Mouse (Mus musculus) lung, embryonic 16.5 days (tissue): ENCODE results near the gene Mrps18b. TPM values are rescaled to one million over a fixed set of nuclear protein-coding genes. Genes with fewer than 3 reads are reported as not detected.
A peak's percentile ranks its signal among the peaks of the same experiment; 100 is the strongest.

Experiments
- ATAC-seq: fragments of 200-750 bp; cut with Nextera tagmentation; 2 replicates; pipeline ENCODE4 v1.8.0; 2017; ENCODE audit warnings: low read depth, mild to moderate bottlenecking, moderate library complexity
- H3K27ac ChIP-seq: fragments of 300-500 bp; sonication (generic); 2 replicates; pipeline ENCODE4 v1.5.1; 2014; ENCODE audit warnings: mild to moderate bottlenecking, control low read depth, low read length
- H3K27me3 ChIP-seq: fragments of 300-500 bp; sonication (generic); 2 replicates; pipeline ENCODE4 v1.6.1; 2014; ENCODE audit warnings: low read depth, low read length, mixed read lengths; ENCODE audit not compliant: control insufficient read depth, insufficient read depth
- H3K36me3 ChIP-seq: fragments of 300-500 bp; sonication (generic); 2 replicates; pipeline ENCODE4 v1.6.1; 2014; ENCODE audit warnings: low read length; ENCODE audit not compliant: control insufficient read depth, insufficient read depth
- H3K4me1 ChIP-seq: fragments of 300-500 bp; sonication (generic); replicated peaks from 2 replicates; pipeline ENCODE4 v1.6.1; 2014; ENCODE audit warnings: low read length, mixed read lengths; ENCODE audit not compliant: control insufficient read depth, insufficient read depth
- H3K4me2 ChIP-seq: fragments of 300-500 bp; sonication (generic); 2 replicates; pipeline ENCODE4 v1.6.1; 2014; ENCODE audit warnings: low read depth, low read length, control low read depth
- H3K4me3 ChIP-seq: fragments of 300-500 bp; sonication (generic); 2 replicates; pipeline ENCODE4 v1.5.1; 2014; ENCODE audit warnings: mild to moderate bottlenecking, low read length, control low read depth
- H3K9ac ChIP-seq: fragments of 300-500 bp; sonication (generic); 2 replicates; pipeline ENCODE4 v1.6.1; 2014; ENCODE audit warnings: low read length, control low read depth
- H3K9me3 ChIP-seq: fragments of 300-500 bp; sonication (generic); 2 replicates; pipeline ENCODE4 v1.6.1; 2016; ENCODE audit warnings: low read length; ENCODE audit not compliant: control insufficient read depth
- WGBS: fragments of 180-500 bp; shearing (Covaris S2); extraction: QIAGEN DNeasy Blood & Tissue Kit; methylation state at CpG from one replicate; pipeline ENCODE4 v1.1.7; 2014; 5-methylcytosine and 5-hydroxymethylcytosine counted together
- polyA plus RNA-seq: library from polyadenylated mRNA; unstranded; fragments of >200 nt; fragmentation: Nextera tagmentation; extraction: Ambion mirVana; gene quantifications from 2 replicates; pipeline ENCODE4 v1.2.1, GENCODE M21; 2015

The Mrps18b gene
- polyA plus RNA-seq, 1 experiment from 2014 or later, result 67.5 TPM

GRCm38 (mm10) chr17:35920384-35920783 is 4.2 kb upstream of the Mrps18b start:
- peaks cover 24% of the 10 kb centered on the region for H3K4me1 ChIP-seq
- WGBS, result 43% methylated on average over 1 of the region's 1 CpGs
- H3K27ac ChIP-seq, result peak overlapping the region; percentile 48
- no peaks in the 10 kb centered on the region for H3K27me3 ChIP-seq
- peak overlapping the region; percentile 98; the same call in 1 of the 2 replicates for H3K4me2 ChIP-seq
- peaks cover 24% of the 10 kb centered on the region for H3K36me3 ChIP-seq
- H3K9ac ChIP-seq, result no peak overlapping the region
- no peaks in the 10 kb centered on the region for H3K9me3 ChIP-seq
- ATAC-seq, result no peak
- H3K4me3 ChIP-seq, result no peak overlapping the region

DNA sequence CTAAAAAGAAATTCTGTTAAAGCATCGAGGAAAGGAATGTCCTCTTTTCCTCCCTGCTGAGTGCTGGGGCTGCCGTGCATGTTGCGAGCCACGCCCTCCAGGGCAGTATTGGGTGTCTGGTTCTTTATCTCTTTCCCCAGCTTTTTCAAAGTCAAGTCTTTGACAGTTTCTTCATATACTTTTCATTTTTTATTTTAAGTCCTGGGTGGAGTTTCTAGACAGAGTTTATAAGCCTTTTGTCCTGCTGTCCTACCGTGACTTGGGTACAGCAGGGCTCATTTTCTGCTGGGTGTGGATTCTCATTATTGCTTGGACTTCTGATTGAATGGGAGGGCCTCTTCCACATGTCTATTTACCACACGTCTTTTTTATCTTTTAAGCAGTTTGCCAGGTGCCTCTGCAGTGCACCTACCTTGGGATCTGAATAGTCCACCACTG is 3.7 kb upstream of the Mrps18b start:
- Histone ChIP-seq H3K27ac (peak overlapping the region; percentile 97), H3K27me3 (no peaks in the 10 kb centered on the region), H3K4me2 (peak overlapping the region; percentile 98), H3K4me1 (peaks cover 26% of the 10 kb centered on the region), H3K9ac (peak overlapping the region; percentile 72), H3K4me3 (peak overlapping the region; percentile 85), H3K36me3 (peaks cover 20% of the 10 kb centered on the region), H3K9me3 (no peaks in the 10 kb centered on the region)
- ATAC-seq, result no peak
- 38% methylated on average over 6 of the region's 6 CpGs for WGBS

GRCm38 (mm10) chr17:35919060-35919715 is 3.0 kb upstream of the Mrps18b start:
- peak; percentile 48 for ATAC-seq
- Histone ChIP-seq H3K4me1 (peaks cover 26% of the 10 kb centered on the region), H3K27me3 (no peaks in the 10 kb centered on the region), H3K4me2 (peak overlapping the region; percentile 98), H3K9me3 (no peaks in the 10 kb centered on the region), H3K4me3 (peak overlapping the region; percentile 85), H3K9ac (peak overlapping the region; percentile 72), H3K36me3 (peaks cover 13% of the 10 kb centered on the region), H3K27ac (peak overlapping the region; percentile 97)
- 5% methylated on average over 7 of the region's 7 CpGs for WGBS

GRCm38 (mm10) chr17:35918276-35919059 is 2.3 kb upstream of the Mrps18b start:
- no peaks in the 10 kb centered on the region for H3K27me3 ChIP-seq

DNA sequence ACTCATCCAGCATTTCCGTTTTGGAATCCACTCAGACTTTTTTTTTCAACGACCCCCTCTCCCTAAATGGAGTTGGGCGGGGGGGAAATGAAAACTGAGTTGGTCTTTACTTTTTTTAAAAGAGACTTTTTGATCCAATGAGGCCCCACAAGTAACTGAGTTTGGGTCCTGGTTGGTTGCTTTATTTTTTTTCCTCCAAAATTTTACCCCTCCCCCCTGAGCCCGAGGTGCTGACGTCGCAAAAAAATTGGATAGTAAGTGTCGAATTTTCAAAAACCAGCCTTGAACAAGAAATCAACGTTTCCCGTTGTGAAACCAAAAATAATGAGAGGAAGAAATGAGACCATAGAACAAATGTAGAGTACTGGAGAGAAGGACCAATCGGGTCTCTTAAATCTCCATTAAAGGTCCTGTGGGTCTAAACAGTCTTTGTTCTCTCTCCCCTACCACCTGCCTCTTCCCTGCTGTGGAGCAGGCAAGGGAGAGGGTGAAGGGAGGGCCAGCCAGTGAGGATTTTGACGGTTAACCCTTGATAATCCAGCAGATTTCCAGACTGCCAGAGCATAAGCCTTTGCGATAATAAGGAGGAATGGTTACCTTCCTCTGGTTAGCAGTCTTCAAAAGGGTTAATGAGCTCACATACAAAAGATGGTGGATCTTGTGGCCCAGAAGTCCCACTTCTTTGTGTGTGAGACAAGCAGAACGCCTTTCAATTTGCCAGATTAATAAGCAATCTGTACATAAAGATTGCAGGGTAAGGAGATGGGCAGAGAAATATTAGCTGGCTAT is 1.5 kb upstream of the Mrps18b start:
- Histone ChIP-seq H3K36me3 (peaks cover 10% of the 10 kb centered on the region; the same call in 1 of the 2 replicates), H3K9me3 (no peaks in the 10 kb centered on the region), H3K4me1 (peaks cover 26% of the 10 kb centered on the region), H3K27me3 (no peaks in the 10 kb centered on the region), H3K9ac (peak overlapping the region; percentile 94), H3K4me2 (peak overlapping the region; percentile 98), H3K27ac (peak overlapping the region; percentile 97), H3K4me3 (peak overlapping the region; percentile 85)
- ATAC-seq, result no peak
- WGBS, result 0% methylated on average over 13 of the region's 13 CpGs

More at GRCm38 (mm10) chr17:35918276-35919059, 2.3 kb upstream of the Mrps18b start:
- under 1% methylated on average over 11 of the region's 11 CpGs for WGBS
- Histone ChIP-seq H3K9ac (peak overlapping the region; percentile 94), H3K4me1 (peaks cover 26% of the 10 kb centered on the region), H3K4me2 (peak overlapping the region; percentile 98), H3K36me3 (peaks cover 6% of the 10 kb centered on the region), H3K9me3 (no peaks in the 10 kb centered on the region), H3K4me3 (peak overlapping the region; percentile 85), H3K27ac (peak overlapping the region; percentile 97)
- no peak for ATAC-seq

- Histone ChIP-seq H3K27me3 (no peaks in the 10 kb centered on the region), H3K9me3 (no peaks in the 10 kb centered on the region), H3K36me3 (peaks cover 10% of the 10 kb centered on the region; the same call in 1 of the 2 replicates), H3K4me1 (peaks cover 26% of the 10 kb centered on the region), H3K27ac (peak overlapping the region; percentile 97), H3K9ac (peak overlapping the region; percentile 94), H3K4me2 (peak overlapping the region; percentile 98), H3K4me3 (peak overlapping the region; percentile 85)
- ATAC-seq, result no peak
- under 1% methylated on average over 8 of the region's 8 CpGs for WGBS
Measured at GRCm38 (mm10) chr17:35917143-35917462, 914 bp upstream of the Mrps18b start.

DNA sequence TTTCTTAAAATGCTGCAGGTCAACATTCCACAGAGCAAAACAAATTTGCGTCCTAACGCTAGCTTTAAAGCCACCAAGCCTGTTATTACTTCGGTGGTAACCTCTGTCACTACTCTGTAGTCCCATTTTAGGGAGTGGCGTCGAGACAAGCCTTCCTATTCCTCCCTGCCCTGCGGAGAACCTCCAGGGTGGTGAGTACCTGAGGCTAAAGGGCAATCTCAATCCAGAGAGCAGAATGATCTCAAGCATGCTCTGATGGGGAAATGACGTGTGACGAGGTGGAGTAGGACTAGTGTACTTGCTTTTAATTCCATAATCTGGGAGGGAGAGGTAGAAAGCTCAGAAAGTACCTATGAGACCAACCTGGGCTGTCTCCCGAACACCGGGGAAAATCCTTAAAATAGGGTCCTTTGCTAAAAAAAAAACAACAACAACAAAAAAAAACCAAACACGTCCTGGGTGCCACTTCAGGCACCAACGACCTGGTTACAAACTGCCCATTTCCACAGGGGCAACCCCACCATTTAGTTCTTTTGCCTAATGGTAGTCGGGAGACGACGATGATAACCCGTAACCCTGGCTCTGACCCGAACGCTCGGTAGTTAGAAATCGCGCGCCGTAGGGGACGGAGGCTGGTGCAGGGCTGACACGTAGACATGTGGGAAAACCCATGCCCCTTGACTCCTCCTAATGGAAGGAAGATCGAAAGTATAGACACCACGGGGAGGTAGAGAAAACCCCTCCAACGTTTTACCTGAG is 472 bp downstream of the Mrps18b start:
- no peak for ATAC-seq
- peak overlapping the region; percentile 70 for H3K4me2 ChIP-seq
- peak overlapping the region; percentile 85 for H3K4me3 ChIP-seq
- WGBS, result 2% methylated on average over 28 of the region's 28 CpGs
- peaks cover 13% of the 10 kb centered on the region; the same call in 1 of the 2 replicates for H3K36me3 ChIP-seq
- H3K27me3 ChIP-seq, result no peaks in the 10 kb centered on the region
- peak overlapping the region; percentile 97 for H3K27ac ChIP-seq
- H3K4me1 ChIP-seq, result peaks cover 20% of the 10 kb centered on the region
- peak overlapping the region; percentile 84 for H3K9ac ChIP-seq
- no peaks in the 10 kb centered on the region for H3K9me3 ChIP-seq

- H3K4me1 ChIP-seq, result peaks cover 13% of the 10 kb centered on the region
- no peaks in the 10 kb centered on the region for H3K27me3 ChIP-seq
- H3K36me3 ChIP-seq, result peaks cover 13% of the 10 kb centered on the region; the same call in 1 of the 2 replicates
- no peak overlapping the region for H3K9ac ChIP-seq
- H3K4me3 ChIP-seq, result peak overlapping the region; percentile 85
- ATAC-seq, result no peak
- H3K27ac ChIP-seq, result no peak overlapping the region
- 71% methylated on average over 6 of the region's 6 CpGs for WGBS
- no peaks in the 10 kb centered on the region for H3K9me3 ChIP-seq
- peak overlapping the region; percentile 70; the same call in 1 of the 2 replicates for H3K4me2 ChIP-seq
Measured at GRCm38 (mm10) chr17:35914975-35915374, 1.2 kb downstream of the Mrps18b start.
